Mouse (Mus musculus) MEL (cell line): ENCODE results near the gene Rom1. TPM values are rescaled to one million over a fixed set of nuclear protein-coding genes. Genes with fewer than 3 reads are reported as not detected.

ENCODE experiments used
- DNase-seq: peaks from one replicate; pipeline ENCODE4 v3.0.0; 2011; ENCODE audit warnings: low read depth, low spot score
- H3K27ac ChIP-seq: 2 replicates; pipeline ENCODE4 v1.5.1; 2012; ENCODE audit warnings: low read depth, mild to moderate bottlenecking, control low read depth, low read length, moderate library complexity; ENCODE audit not compliant: control insufficient read depth
- H3K27me3 ChIP-seq, 2 experiments: fragments of 150-350 bp in 1 of 2; sonication (generic) in 1 of 2; 2 replicates each; pipeline ENCODE4 v1.6.1; 2012; ENCODE audit warnings: low read length in 2 of 2, mild to moderate bottlenecking in 2 of 2, improper control_type of control experiment in 1 of 2, moderate library complexity in 1 of 2; ENCODE audit not compliant: insufficient read depth in 2 of 2, control insufficient read depth in 1 of 2
- H3K36me3 ChIP-seq, 2 experiments: 2 replicates each; pipeline ENCODE4 v1.6.1; 2012 to 2014; ENCODE audit warnings: low read length in 2 of 2, improper control_type of control experiment in 1 of 2, inconsistent platforms in 1 of 2, mild to moderate bottlenecking in 1 of 2; ENCODE audit not compliant: insufficient read depth in 2 of 2, control insufficient read depth in 1 of 2
- H3K4me1 ChIP-seq, 2 experiments: fragments of 150-350 bp in 1 of 2; sonication (generic) in 1 of 2; 2 replicates each; pipeline ENCODE4 v1.6.1; 2012; ENCODE audit warnings: low read length in 2 of 2, improper control_type of control experiment in 1 of 2, mild to moderate bottlenecking in 1 of 2; ENCODE audit not compliant: insufficient read depth in 2 of 2, control insufficient read depth in 1 of 2
- H3K4me3 ChIP-seq, 2 experiments: fragments of 150-350 bp in 1 of 2; sonication (generic) in 1 of 2; 2 replicates each; pipeline ENCODE4 v1.5.1; 2012; ENCODE audit warnings: low read depth in 2 of 2, low read length in 2 of 2, mild to moderate bottlenecking in 2 of 2, moderate library complexity in 2 of 2, control low read depth in 1 of 2, improper control_type of control experiment in 1 of 2; ENCODE audit not compliant: control insufficient read depth in 1 of 2, insufficient read depth in 1 of 2
- H3K79me2 ChIP-seq: 2 replicates; pipeline ENCODE4 v1.6.1; 2012; ENCODE audit warnings: mild to moderate bottlenecking, low read length, moderate library complexity; ENCODE audit not compliant: control insufficient read depth, poor library complexity, insufficient read depth
- H3K9ac ChIP-seq: 2 replicates; pipeline ENCODE4 v1.6.1; 2012; ENCODE audit warnings: low read depth, mild to moderate bottlenecking, control low read depth, low read length, moderate library complexity; ENCODE audit not compliant: control insufficient read depth, poor library complexity, severe bottlenecking
- H3K9me3 ChIP-seq: fragments of 150-350 bp; sonication (generic); replicated peaks from 2 replicates; pipeline ENCODE4 v1.6.1; 2012; ENCODE audit warnings: mild to moderate bottlenecking, low read length, improper control_type of control experiment, moderate library complexity; ENCODE audit not compliant: insufficient read depth
- BHLHE40 ChIP-seq: IDR thresholded peaks from 2 replicates; pipeline ENCODE4 v1.6.1; 2012; ENCODE audit warnings: low read depth, mild to moderate bottlenecking, inconsistent platforms, low read length, improper control_type of control experiment, borderline replicate concordance
- CHD1 ChIP-seq: IDR thresholded peaks from 2 replicates; pipeline ENCODE4 v1.6.1; 2012; ENCODE audit warnings: low read depth, mild to moderate bottlenecking, inconsistent platforms, low read length, improper control_type of control experiment
- CTCF ChIP-seq, 3 experiments: IDR thresholded peaks in 2 of 3; conservative IDR thresholded peaks in 1 of 3; 2 replicates each; pipeline ENCODE4 v1.5.1; 2011 to 2012; ENCODE audit warnings: low read length in 3 of 3, low read depth in 2 of 3, mild to moderate bottlenecking in 2 of 3, improper control_type of control experiment in 1 of 3, inconsistent platforms in 1 of 3, mixed read lengths in 1 of 3, moderate library complexity in 1 of 3; ENCODE audit not compliant: control insufficient read depth in 1 of 3, insufficient read depth in 1 of 3, poor library complexity in 1 of 3, severe bottlenecking in 1 of 3
- ELF1 ChIP-seq: IDR thresholded peaks from 2 replicates; pipeline ENCODE4 v1.6.1; 2014; ENCODE audit warnings: low read depth, mild to moderate bottlenecking, inconsistent platforms, low read length, improper control_type of control experiment, moderate library complexity
- EP300 ChIP-seq, 2 experiments: IDR thresholded peaks; 2 replicates each; pipeline ENCODE4 v1.6.1; 2011; ENCODE audit warnings: improper control_type of control experiment in 2 of 2, low read length in 2 of 2, low read depth in 1 of 2, mild to moderate bottlenecking in 1 of 2
- ETS1 ChIP-seq: IDR thresholded peaks from 2 replicates; pipeline ENCODE4 v1.6.1; 2012; ENCODE audit warnings: low read depth, mild to moderate bottlenecking, inconsistent platforms, low read length, improper control_type of control experiment, moderate library complexity
- GABPA ChIP-seq: IDR thresholded peaks from 2 replicates; pipeline ENCODE4 v1.6.1; 2012; ENCODE audit warnings: low read depth, mild to moderate bottlenecking, inconsistent platforms, low read length, improper control_type of control experiment, moderate library complexity
- GATA1 ChIP-seq: IDR thresholded peaks from 2 replicates; pipeline ENCODE4 v1.6.1; 2011; ENCODE audit warnings: low read depth, low read length, improper control_type of control experiment
- HCFC1 ChIP-seq: IDR thresholded peaks from 2 replicates; pipeline ENCODE4 v1.6.1; 2012; ENCODE audit warnings: low read depth, mild to moderate bottlenecking, inconsistent platforms, low read length, improper control_type of control experiment, moderate library complexity
- JUND ChIP-seq: IDR thresholded peaks from 2 replicates; pipeline ENCODE4 v1.6.1; 2011; ENCODE audit warnings: low read depth, mild to moderate bottlenecking, improper control_type of control experiment, low read length
- KAT2A ChIP-seq: conservative IDR thresholded peaks from 2 replicates; pipeline ENCODE4 v1.6.1; 2012; ENCODE audit warnings: low read depth, low read length, improper control_type of control experiment, inconsistent platforms
- MAFK ChIP-seq: IDR thresholded peaks from 2 replicates; pipeline ENCODE4 v1.6.1; 2011; ENCODE audit warnings: low read depth, mild to moderate bottlenecking, low read length, improper control_type of control experiment, borderline replicate concordance
- MAZ ChIP-seq: IDR thresholded peaks from 2 replicates; pipeline ENCODE4 v1.6.1; 2012; ENCODE audit warnings: low read depth, mild to moderate bottlenecking, inconsistent platforms, low read length, improper control_type of control experiment
- MEF2A ChIP-seq: IDR thresholded peaks from 2 replicates; pipeline ENCODE4 v1.6.1; 2014; ENCODE audit warnings: low read depth, mild to moderate bottlenecking, inconsistent platforms, low read length, improper control_type of control experiment; ENCODE audit not compliant: poor library complexity, insufficient replicate concordance, severe bottlenecking; ENCODE audit errors: extremely low read depth
- MYB ChIP-seq: IDR thresholded peaks from 2 replicates; pipeline ENCODE4 v1.6.1; 2011; ENCODE audit warnings: mild to moderate bottlenecking, low read depth, low read length, improper control_type of control experiment
- NELFE ChIP-seq: IDR thresholded peaks from 2 replicates; pipeline ENCODE4 v1.6.1; 2011; ENCODE audit warnings: low read depth, low read length, improper control_type of control experiment
- NRF1 ChIP-seq: IDR thresholded peaks from 2 replicates; pipeline ENCODE4 v1.6.1; 2014; ENCODE audit warnings: low read depth, mild to moderate bottlenecking, inconsistent platforms, low read length, improper control_type of control experiment, moderate library complexity; ENCODE audit not compliant: poor library complexity, insufficient read depth, severe bottlenecking
- POLR2A ChIP-seq, 2 experiments: IDR thresholded peaks; 2 replicates each; pipeline ENCODE4 v1.6.1; 2011 to 2012; ENCODE audit warnings: low read length in 2 of 2, mild to moderate bottlenecking in 2 of 2, control low read depth in 1 of 2, improper control_type of control experiment in 1 of 2, low read depth in 1 of 2, moderate library complexity in 1 of 2; ENCODE audit not compliant: control insufficient read depth in 1 of 2, insufficient read depth in 1 of 2, poor library complexity in 1 of 2
- RAD21 ChIP-seq: IDR thresholded peaks from 2 replicates; pipeline ENCODE4 v1.6.1; 2011; ENCODE audit warnings: mild to moderate bottlenecking, low read depth, low read length, improper control_type of control experiment
- RCOR1 ChIP-seq: IDR thresholded peaks from 2 replicates; pipeline ENCODE4 v1.6.1; 2012; ENCODE audit warnings: low read depth, mild to moderate bottlenecking, inconsistent platforms, low read length, improper control_type of control experiment
- SIN3A ChIP-seq: IDR thresholded peaks from 2 replicates; pipeline ENCODE4 v1.6.1; 2012; ENCODE audit warnings: low read length, improper control_type of control experiment, inconsistent platforms
- SMC3 ChIP-seq: IDR thresholded peaks from 2 replicates; pipeline ENCODE4 v1.6.1; 2011; ENCODE audit warnings: low read depth, low read length, improper control_type of control experiment
- TAL1 ChIP-seq: IDR thresholded peaks from 2 replicates; pipeline ENCODE4 v1.6.1; 2012; ENCODE audit warnings: mild to moderate bottlenecking, inconsistent platforms, low read length, moderate library complexity, mixed read lengths
- TBP ChIP-seq: IDR thresholded peaks from 2 replicates; pipeline ENCODE4 v1.8.0; 2011; ENCODE audit warnings: low read depth, low read length, improper control_type of control experiment
- TCF12 ChIP-seq: IDR thresholded peaks from 2 replicates; pipeline ENCODE4 v1.6.1; 2014; ENCODE audit warnings: low read depth, mild to moderate bottlenecking, inconsistent platforms, low read length, improper control_type of control experiment, moderate library complexity
- USF2 ChIP-seq, 2 experiments: IDR thresholded peaks; 2 replicates each; pipeline ENCODE4 v1.6.1; 2011 to 2012; ENCODE audit warnings: improper control_type of control experiment in 2 of 2, low read length in 2 of 2, borderline replicate concordance in 1 of 2, inconsistent platforms in 1 of 2, low read depth in 1 of 2, mild to moderate bottlenecking in 1 of 2; ENCODE audit not compliant: insufficient read depth in 1 of 2
- ZC3H11A ChIP-seq: IDR thresholded peaks from 2 replicates; pipeline ENCODE4 v1.6.1; 2012; ENCODE audit warnings: low read depth, mild to moderate bottlenecking, inconsistent platforms, low read length, improper control_type of control experiment
- ZNF384 ChIP-seq: IDR thresholded peaks from 2 replicates; pipeline ENCODE4 v1.6.1; 2012; ENCODE audit warnings: low read depth, mild to moderate bottlenecking, inconsistent platforms, low read length, improper control_type of control experiment
- polyA plus RNA-seq, 2 experiments: library from polyadenylated mRNA; stranded (reverse) in 1 of 2; unstranded in 1 of 2; fragments of >175 nt in 1 of 2; fragments of >200 nt in 1 of 2; gene quantifications; 2 replicates each; pipeline versions ENCODE4 v1.2.1 to v1.2.4; 2012; ENCODE audit warnings: low replicate concordance in 2 of 2, low read depth in 1 of 2; ENCODE audit not compliant: insufficient read length in 2 of 2, insufficient read depth in 1 of 2, missing spikeins in 1 of 2
- total RNA-seq: library from RNA; depleted of rRNA; stranded (reverse); fragments of 300-350 nt; gene quantifications from 2 replicates; pipeline ENCODE4 v1.2.3, GENCODE M21; 2012

The Rom1 gene
- total and polyA plus RNA-seq, 3 experiments: 3.1 to 4.1 TPM; not detected in 1

DNA sequence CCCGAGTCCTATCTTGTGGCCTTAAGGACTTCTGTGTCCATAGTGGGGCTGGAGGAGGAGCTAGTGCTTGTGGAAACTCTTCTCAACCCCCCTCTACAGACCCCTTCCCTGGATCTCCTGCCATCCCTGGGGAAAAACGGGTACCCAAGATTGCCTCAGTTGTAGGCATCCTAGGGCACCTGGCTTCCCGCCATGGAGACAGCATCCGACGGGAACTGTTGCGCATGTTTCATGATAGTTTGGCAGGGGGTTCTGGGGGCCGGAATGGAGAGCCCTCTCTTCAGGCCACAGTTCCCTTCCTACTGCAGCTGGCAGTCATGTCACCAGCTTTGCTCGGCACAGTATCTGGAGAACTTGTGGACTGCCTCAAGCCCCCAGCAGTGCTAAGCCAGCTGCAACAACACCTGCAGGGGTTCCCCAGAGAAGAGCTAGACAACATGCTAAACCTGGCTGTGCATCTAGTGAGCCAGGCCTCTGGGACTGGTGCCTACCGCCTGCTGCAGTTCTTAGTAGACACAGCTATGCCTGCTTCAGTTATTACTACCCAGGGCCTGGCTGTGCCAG is 33.7 kb downstream of the Rom1 start:
- no peaks in the 10 kb centered on the region for H3K27me3 ChIP-seq
- DNase-seq: no peak
- peaks cover 5 to 21% of the 10 kb centered on the region in 2 experiments; a peak in 3 of 4 replicates for H3K4me1 ChIP-seq
- TF ChIP-seq MEF2A (no peak), CTCF (IDR thresholded peaks at IDR 0.05 in 2 of 3, conservative IDR thresholded peaks at IDR 0.05 in 1 of 3; ENCODE audit: control insufficient read depth in 1 of 3, insufficient read depth in 1 of 3, low read depth in 2 of 3, low read length in 3 of 3, poor library complexity in 1 of 3, severe bottlenecking in 1 of 3) (no peak), MAFK (no peak), POLR2A (IDR thresholded peaks at IDR 0.05; ENCODE audit: control insufficient read depth in 1 of 2, insufficient read depth in 1 of 2, low read depth in 1 of 2, low read length in 2 of 2, poor library complexity in 1 of 2) (no peak), RCOR1 (no peak), TAL1 (no peak), CHD1 (no peak), GATA1 (no peak), ZNF384 (no peak), NRF1 (no peak), ELF1 (no peak), MYB (no peak), MAZ (no peak), EP300 (IDR thresholded peaks at IDR 0.05; ENCODE audit: low read depth in 1 of 2, low read length in 2 of 2) (no peak), USF2 (IDR thresholded peaks at IDR 0.05; ENCODE audit: borderline replicate concordance in 1 of 2, insufficient read depth in 1 of 2, low read depth in 1 of 2, low read length in 2 of 2) (no peak), SMC3 (no peak), BHLHE40 (no peak), JUND (no peak)
- H3K36me3 ChIP-seq: peaks cover 0 to 44% of the 10 kb centered on the region in 2 experiments; a peak in 2 of 4 replicates
- H3K9me3 ChIP-seq: no peaks in the 10 kb centered on the region
- no peak overlapping the region for H3K4me3 ChIP-seq
- no peak overlapping the region for H3K27ac ChIP-seq
- H3K79me2 ChIP-seq: peaks cover 52% of the 10 kb centered on the region
- H3K9ac ChIP-seq: no peak overlapping the region; the same call in 1 of the 2 replicates

DNA sequence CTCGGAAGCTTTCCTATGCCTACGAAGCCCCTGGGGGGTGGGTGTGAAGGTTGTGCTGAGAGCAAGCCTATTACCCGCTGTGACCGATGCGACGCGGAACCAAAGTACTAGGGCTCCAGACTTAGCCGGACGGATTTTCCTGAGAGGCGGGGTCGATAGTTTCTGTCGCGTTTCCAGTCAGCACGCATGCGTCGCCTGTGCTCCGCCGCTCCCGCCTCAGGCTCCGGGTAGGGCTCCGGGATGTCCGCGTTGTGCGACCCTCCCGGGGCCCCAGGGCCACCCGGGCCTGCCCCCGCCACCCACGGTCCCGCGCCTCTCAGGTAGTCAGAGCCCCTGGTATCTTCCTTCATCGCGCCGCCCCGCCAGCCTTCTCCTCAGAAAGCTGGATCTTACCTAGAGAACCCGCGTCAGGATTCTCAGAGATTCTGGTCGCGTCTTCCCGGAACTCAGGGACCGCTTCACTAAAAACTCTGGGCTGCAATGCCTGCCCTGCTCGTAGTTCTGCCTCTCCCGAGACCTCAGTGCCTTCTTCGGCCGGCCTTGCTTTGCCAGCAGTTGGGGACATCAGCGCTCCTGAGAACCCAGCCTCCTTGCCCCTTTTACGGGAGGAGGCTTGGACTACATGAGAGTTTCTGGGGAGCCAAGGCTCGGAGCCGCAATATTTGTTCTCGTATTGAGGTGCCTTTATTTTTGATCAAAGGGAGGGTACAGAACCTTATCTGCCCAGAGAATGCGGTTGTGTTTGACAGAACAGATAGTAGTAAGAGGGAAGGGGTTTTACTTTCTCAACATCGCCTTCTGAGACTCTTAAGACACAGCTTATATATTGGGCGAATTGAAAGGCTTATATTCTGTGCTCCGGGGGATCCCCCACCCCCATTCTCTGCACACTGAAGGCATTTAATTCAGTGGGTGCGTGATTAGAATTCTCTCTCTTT is 36.1 kb downstream of the Rom1 start, which contains the start of gene Ints5:
Ints5 (plus strand) TSS at position 177 of the 938 bp plus-strand sequence.
- H3K36me3 ChIP-seq: peaks cover 0 to 38% of the 10 kb centered on the region in 2 experiments; a peak in 2 of 4 replicates
- peak within 1 kb of the TSS; percentile 91 for H3K27ac ChIP-seq
- peak; percentile 95 for DNase-seq
- H3K9me3 ChIP-seq: no peaks in the 10 kb centered on the region
- H3K4me3 ChIP-seq: peak within 1 kb of the TSS; percentile 75 to 76
- peaks cover 4 to 20% of the 10 kb centered on the region in 2 experiments; a peak in 3 of 4 replicates for H3K4me1 ChIP-seq
- H3K27me3 ChIP-seq: no peaks in the 10 kb centered on the region
- H3K9ac ChIP-seq: peak within 1 kb of the TSS; percentile 89
- H3K79me2 ChIP-seq: peaks cover 56% of the 10 kb centered on the region
- TF ChIP-seq ETS1 (peak; percentile 35), EP300 (IDR thresholded peaks at IDR 0.05; ENCODE audit: low read depth in 1 of 2, low read length in 2 of 2) (peak in 1 of 2 experiments; percentile 46; a peak in 1 of 4 replicates), ZC3H11A (no peak), JUND (no peak), NRF1 (peak; percentile 87), KAT2A (no peak; the same call in 1 of the 2 replicates), TBP (peak; percentile 96), MAFK (no peak), SIN3A (peak; percentile 90), RAD21 (no peak), HCFC1 (peak; percentile 92), NELFE (peak; percentile 93), TCF12 (peak; percentile 83), RCOR1 (peak; percentile 23; the same call in 1 of the 2 replicates), GABPA (no peak)
